Mouse (Mus musculus) stomach, adult 2 months (tissue): ENCODE results near the gene Ap5m1. TPM values are rescaled to one million over a fixed set of nuclear protein-coding genes. Genes with fewer than 3 reads are reported as not detected.

Experiments used
- polyA plus RNA-seq: library from polyadenylated mRNA; depleted of rRNA; stranded (reverse); fragments of >200 nt; gene quantifications from 2 replicates; pipeline ENCODE4 v1.2.3, GENCODE M21; 2012; rRNA removed

Ap5m1 gene
- polyA plus RNA-seq: 1.3 and 2.8 TPM in 2 replicates

GRCm38 (mm10) chr14:49065529-49066273 lies at the start of gene Ap5m1:
Gene Ap5m1 (plus strand): TSS chr14:49066097.

DNA sequence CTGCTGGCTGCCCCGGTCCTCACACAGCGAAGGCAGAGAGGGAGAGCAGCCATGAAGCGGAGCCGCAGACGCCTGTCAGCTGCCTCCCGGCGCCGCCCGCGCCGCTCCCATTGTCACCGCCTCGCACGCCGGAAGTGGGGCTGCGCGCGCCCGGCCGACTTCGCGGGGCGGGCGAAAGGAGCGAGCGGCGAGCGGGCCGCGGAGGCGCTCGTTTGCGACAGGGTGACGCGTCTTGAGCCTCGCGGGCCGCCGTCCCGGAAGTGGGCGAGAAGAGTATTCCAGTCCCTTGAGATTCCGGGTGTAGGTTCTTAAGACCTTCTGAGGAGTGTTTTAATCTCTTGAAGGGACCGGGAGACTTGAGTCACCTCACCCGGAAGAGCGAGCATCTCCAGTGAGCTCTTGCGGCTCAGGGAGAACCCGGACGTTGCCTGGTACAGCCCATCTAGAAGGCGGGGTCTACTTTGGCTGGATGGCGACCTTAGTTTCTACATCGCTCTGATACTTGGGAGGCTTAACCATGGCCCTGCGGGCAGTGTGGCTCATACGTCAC lies 452 bp downstream of the Ap5m1 start, which contains the start of gene Exoc5:
TSS of gene Exoc5 (minus strand) at position 380 of the 550 bp plus-strand sequence.

Other genes with a start within 250 kb of the Ap5m1 start
- 2.9 and 5.1 TPM in 2 replicates for gene Exoc5, start 556 bp downstream of the Ap5m1 start, polyA plus RNA-seq
- 1.3 and 1.6 TPM in 2 replicates for gene Naa30, start 106.1 kb downstream of the Ap5m1 start, polyA plus RNA-seq
- not detected in 2 replicates for gene ccdc198, start 179.4 kb downstream of the Ap5m1 start, polyA plus RNA-seq